Mouse (Mus musculus) c-Kit-positive CD71-positive TER-119-positive erythroid progenitor cells, embryonic 14.5 days (primary cell): ENCODE data around the gene Clgn.

ENCODE experiments used
- DNase-seq: peaks from one replicate; pipeline ENCODE4 v3.0.0-alpha.2; 2013; ENCODE audit warnings: low spot score

Gene Clgn

DNA sequence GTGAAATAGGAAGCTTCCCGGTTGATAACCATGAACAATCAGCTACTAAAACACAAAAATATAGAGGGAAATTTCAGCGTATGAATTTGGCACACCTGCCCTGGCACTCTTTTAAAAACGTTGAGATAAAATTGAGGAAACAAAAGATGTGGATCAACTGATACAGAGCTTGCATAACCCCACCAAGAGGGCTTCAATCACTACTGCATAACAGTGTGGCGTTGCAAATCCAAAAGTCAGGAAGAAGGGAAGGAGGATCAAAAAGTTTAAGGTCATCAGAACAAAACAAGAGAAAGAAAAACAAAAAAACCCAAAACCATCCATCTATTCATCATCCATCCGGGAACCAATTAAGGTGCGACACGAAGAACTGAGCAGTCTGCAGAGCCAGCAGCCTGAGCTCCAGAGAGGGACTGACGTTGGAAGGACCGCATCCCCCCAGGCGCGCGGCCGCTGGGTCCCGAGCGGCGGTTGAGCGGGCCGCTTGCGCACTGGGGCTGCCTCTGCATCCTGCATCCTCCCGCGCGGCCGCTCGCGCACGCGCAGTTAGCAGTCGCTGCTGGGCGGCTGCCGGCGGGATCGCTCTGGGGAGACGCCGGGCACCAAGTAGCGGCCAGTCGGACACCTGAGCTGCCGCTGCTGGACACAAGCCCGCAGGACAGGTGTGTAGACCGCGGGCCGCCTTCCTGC is at the start of gene Clgn:
Gene Clgn, plus strand, starts transcription at position 552 of the 690 bp plus-strand sequence.
- DNase-seq = no peak

DNA sequence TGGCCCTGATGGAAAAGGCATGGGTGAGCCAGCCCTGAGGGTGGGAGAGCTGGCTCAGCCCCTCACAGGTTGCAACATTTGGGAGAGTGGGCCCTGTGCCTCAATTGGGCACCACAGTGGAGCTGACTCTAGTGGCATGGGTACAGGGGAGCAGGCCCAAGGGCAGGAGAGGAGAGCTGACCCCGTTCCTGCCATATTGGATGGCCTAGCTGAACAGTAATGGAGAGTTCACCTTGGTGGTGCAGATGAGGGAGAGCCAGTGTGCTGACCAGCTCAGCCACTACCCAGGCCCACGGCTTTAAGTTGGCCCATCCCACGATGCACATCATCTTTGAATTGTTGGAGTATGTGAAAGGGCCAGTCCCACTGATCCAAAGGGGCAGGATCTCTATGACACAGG is 47.6 kb upstream of the Clgn start:
- DNase-seq = no peak

DNA sequence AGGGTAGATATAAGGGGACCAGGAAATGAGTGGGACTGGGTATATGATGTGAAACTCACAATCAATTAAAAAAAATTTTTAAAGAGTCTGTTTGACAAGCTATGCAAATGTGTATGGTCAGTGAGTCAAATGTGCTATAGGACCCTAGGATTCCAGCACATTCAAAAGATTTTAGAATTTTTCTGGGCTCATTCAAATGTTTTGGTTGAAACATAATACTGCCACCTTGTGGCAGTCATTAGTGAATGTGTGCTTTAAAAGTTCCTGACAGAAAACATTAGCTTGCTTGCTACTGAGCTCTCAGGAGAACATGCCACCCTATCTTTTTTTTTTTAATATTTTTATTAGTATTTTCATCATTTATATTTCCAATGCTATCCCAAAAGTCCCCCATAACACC is 47.0 kb upstream of the Clgn start:
- DNase-seq = no peak

DNA sequence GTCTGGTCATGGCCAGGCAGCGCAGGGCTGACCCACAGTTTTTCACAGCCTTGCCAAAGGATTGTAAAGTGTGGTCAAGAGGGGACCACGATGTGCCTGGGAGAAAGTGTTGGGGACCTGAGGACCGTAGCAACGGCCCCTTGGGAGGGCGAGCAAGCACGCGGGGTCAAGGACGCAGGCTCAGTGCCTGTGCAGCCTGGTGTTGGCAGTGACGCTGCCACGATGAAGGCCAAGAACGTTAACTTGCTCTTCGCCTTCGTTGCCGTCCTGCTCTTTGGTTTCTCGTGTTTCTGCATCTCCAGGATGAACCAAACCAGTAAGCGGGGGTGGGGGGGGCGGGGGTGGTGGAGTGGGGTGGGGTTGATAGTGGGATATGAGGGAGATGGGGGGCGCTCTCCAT is 41.4 kb upstream of the Clgn start, which contains the start of gene Mgat4d:
Gene Mgat4d, plus strand, starts transcription at position 209 of the 400 bp plus-strand sequence.
- no peak for DNase-seq

DNA sequence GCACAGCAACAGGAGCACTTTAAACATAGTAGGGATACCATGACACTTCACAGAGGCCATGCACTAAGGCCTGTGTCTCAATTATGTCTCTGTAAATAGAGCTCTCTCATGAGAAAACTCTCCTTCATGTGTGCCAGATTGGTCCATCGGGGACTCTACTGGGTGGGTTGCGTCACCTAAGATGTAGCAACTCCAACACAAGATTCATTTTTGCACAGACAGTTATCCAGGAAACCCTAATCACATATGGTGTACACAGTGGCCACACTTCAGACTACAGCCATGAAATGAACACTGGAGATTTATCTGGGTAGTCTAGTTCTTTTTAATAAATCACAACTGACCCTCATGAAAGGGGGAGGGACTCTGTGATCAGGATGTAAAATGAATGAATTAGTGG is 38.4 kb upstream of the Clgn start:
- DNase-seq = no peak

DNA sequence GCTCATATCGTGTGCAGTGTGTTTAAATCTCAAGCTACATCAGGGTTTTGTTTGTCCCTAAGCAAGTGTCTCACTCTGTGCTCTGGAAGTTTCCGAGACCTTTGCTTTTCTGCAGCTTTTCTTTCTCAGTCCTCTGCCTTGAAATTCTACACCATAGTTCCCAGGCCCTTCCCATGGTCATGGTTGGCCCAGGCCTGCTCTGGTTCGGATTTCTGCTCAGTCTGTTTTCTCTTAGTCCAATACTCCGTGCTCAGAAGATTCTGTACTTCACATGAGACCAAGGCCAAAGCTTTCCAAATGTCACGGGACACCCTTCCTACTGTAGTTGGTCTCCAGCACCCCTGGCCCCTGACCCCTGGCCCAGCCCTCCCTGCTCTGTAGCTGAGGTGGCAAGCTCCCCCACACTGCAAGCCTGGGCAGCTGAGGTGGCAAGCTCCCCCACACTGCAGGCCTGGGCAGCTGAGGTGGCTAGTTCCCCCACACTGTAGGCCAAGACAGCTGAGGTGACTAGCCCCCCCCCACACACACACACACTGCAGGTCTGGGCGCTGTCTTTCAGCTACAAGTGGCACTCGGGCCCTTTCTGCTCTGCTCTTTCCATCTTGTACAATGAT is 26.4 kb upstream of the Clgn start:
- no peak for DNase-seq

DNA sequence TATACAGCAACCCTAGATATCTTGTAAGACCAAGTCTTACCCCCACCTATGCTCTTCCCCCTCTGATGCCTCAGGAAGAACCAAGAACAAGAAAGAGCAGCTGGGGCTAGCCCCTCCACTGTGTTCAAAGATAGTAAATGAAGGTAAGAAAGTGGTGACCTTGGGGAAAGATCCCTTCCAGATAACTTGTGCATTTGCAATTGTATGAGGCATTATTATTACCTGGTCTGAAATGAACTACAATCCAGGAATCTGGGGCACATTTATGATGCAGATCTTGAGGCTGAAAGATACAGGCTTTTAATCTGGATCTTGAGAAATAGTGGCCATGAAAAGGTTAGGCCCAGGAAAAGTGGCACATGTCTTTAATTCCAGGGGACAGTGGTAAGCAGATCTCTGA is 12.4 kb upstream of the Clgn start:
- no peak for DNase-seq

DNA sequence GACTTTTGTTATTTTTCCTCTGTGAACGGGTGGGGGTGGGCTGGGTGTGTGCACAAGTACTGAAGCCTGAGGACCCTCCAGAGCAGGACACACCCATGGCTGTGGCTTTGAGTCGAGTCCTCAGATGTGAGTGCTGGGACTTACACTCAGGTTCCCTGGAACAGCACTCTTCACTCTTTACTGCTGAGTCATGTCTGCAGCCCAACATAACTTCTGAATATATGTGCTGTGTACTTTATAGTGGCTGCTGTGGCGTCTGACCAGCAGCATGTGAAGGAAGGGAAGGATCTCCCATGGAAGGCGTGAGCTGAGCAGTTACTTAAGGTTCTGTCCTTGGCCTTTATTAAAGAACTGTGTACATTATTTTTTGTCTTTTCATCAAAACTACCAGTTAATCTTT is 9.5 kb upstream of the Clgn start:
- no peak for DNase-seq

DNA sequence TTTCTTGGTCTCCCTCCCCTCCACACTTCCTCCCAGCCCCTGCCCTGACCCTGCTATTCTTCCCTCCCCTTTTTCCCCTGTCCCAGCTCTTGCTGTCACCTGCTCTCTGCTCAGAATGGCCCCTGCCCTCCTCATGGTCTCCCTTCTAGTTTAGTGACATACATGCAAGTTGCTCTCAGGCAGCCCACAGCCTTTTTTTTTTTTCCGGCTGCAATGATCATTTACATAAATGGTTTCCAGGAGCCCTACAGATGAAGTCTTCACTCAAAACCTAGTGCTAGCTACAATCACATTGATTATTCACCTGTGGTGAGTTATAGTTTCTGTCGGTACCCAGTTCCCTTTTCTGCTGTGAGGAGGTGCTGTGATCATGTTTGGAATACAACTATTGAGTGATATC is 8.7 kb upstream of the Clgn start:
- no peak for DNase-seq

DNA sequence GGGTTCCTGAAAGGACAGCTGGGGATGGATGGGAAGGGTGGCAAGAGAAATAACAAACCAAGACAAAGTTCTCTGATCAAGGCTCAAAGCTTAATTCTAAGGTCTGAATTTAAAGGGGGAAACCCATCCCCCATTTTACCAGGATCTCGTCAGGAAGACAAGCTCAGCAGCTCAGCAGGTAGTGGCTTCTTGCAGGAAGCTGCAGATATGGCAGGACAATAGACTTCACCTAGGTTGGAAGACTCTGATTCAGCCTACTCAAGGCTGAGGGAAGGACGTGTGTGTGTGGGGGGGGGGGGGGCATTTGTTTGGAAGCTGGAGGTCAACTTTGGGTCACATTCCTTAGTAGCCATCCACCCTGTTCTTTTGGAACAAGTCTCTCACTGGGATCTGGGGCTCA is 6.8 kb upstream of the Clgn start:
- no peak for DNase-seq

DNA sequence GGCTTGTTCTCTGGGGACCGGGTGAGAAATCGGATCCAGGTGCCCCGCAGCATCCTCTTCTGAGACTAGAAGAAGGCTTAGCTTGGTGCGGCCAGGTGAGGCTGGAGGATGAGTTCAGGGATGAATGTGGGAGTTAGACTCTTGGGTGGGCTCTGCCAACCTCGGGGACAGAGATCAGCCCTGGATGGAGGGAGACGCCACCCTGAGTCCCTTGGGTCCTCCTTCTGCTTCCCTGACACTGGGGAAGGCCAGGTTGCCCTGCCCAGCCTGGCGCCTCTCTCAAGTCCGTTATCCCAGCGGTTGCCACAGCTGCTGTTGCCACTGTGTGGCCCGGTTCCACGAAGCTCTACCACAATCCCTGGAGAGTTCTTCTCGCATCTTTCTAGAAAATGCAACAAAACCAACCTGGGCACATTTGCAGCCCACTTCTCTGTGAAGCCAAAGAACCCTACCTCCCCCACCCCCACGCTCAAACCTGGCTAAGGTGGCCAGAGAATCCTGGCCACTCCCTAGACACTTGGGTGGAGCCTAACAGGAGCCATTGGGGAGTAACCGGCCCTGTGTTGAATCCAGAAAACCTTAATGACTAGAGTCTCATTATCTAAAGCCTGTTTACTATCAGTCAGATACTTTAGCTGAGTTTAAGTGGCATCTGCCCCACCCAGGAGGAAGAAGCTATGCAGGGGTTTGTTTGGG is 487 bp downstream of the Clgn start:
- no peak for DNase-seq

DNA sequence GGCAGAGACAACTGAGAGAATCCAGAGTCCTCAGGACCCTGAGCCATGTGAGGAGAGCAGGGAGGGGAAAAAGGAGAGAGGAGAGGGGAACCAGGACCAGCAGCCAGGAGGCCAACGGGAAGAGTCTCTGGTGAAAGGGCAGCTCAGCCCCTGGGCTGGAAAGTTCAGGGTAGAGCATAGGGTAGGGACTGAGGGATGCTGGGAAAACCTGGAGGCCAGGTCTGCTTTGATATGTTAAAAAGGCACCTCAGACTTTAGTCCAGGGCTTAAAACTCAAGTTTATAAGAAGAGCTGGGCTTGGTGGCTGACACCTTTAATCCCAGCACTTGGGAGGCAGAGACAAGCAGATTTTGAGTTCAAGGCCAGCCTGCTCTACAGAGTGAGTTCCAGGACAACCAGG is 2.9 kb downstream of the Clgn start:
- DNase-seq = no peak

DNA sequence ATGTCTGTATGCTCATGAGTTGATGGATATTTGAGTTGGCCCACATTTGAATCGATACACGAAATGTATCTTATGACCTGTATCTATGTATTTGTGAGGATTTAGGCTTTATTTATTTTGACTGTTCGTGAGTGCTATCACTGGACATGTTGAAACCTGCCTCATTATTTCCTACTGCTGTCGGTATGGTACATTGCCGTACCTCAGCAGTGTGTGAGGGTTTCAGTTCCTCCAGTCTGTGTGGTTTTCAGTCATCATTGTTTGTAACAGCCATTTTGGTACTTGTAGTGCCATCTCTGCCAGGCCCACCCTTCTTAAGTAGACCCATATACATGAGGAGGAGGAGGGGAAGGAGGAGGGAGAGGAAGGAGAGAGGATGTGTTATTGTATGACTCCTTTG is 4.7 kb downstream of the Clgn start:
- no peak for DNase-seq

DNA sequence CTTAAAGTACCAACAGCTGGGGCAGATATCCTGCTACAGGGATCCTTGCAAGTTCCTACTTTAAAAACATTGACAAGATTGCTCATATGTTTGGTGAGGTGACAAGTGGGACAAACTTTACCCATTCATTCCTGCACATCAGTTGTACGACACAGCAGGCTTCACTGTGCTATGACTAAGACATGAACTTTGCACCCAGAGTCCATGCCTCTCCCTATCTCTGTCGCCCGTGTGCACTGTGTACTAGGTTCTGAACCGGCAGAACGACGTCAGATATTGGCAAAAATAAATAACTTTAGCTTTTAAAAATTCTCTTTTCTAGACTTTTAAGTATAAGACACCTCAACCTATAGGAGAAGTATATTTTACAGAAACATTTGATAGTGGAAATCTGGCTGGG is 7.0 kb downstream of the Clgn start:
- no peak for DNase-seq

DNA sequence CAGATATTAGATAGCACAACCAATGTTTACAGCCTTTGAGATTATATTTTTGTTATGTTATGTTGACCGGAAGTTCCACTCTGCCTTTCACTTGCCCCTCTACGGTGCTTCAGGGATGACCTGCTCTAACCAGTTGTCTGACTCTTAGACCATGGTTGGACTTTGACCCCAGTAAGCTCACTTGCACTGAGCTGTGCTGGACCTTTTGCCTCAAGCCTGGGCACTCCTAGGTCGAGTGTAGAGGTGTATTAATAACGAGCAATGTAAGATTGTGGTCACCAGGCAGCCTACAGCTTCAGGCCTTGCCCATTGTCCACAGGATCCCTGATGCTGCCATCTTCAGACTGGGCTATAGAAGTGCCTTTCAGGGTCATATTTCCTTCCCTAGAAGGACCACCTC is 8.1 kb downstream of the Clgn start:
- no peak for DNase-seq

DNA sequence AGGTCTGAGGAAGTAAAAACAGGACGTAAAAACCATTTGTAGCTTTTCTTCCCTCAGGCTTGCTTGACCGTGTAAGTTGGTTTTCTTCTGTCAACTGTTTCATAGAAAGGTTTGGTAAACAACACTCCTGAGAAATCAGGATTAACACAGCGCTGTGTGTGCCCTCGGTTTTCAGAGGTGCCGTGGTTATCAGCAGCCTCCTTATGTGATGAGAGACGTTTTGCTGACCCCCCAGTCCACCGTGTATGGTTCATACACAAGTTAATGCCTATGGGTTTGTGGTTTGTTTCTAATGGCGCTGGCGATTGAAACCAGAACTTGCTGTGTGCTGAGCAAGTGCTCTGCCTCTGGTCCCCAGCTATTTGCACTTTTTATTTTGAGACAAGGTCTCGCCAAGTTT is 15.9 kb downstream of the Clgn start:
- no peak for DNase-seq

DNA sequence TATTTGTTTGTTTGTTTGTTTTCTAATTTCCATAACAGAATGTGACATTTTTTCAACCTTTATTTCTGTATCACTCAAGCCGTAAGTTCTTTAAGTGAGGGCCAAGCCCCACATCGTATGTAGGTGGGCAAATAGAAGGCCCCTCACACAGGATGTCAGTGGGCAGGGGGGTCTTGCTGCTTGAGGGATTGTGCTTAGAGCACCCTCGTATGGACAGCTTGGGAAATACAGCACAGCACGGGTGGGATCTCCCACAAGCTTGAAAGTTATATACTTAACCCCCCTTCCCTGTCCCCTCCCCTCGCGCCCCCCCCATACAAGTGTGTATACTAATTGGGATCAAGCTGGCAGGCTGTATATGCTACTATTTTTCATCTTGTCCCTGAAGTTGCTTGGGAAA is 17.2 kb downstream of the Clgn start:
- DNase-seq = peak; percentile 70

DNA sequence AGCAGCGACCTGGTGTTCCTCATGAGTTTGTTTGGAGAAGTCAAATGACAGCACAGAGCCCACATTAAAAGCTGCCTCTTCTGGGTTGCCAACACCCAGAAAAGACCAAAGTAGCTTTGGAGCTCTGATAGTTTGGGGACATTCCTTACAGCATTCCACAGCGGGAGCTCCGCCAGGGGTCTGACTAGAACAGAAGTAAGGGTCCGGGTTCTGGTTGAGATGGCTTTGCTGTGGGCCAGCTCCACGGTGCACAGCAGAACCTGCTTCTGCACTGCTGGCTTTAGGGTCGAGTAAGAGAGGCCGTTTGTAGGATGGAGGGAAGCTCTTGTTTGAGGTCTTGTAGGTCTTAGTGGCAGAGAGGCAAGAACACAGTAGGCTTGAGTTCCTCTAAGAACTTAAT is 18.8 kb downstream of the Clgn start:
- DNase-seq = no peak

DNA sequence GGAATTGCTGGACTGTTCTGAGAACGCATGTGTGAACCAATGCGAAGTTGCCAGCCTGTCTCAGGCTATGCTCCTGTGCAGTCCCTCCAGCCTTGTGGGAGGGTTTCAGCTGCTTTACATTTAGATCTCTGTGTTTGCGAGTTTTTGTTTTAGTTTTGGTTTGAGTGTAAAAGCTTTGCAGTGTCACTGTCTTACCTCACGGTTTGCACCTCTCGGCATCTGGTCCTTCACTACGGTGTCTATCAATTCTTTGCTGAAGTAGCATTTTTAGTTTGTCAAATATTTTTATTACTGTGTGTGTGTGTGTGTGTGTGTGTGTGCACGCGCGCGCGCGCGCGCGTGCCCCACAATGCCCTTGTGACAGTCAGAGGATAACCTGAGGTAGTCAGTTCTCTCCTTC is 27.2 kb downstream of the Clgn start:
- no peak for DNase-seq

DNA sequence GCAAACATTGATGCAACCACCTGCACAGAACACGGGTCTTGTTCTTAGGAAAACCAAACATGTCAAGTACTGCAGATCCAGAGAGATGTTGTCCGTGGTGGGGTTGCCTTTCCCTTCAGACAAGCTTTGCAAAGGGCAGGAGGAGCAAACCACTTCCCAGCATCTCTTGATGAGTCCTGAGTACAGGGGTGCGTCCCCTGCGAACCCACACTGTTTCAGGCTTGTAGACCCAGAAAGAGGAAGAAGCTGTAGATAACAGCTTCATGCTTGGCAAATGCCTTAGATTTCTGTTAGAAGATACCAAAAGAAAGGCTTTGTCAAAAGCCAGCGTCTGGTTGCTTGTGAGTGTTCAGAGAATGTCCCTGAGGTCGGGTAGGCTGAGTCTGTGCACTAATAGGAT is 28.3 kb downstream of the Clgn start:
- no peak for DNase-seq

DNA sequence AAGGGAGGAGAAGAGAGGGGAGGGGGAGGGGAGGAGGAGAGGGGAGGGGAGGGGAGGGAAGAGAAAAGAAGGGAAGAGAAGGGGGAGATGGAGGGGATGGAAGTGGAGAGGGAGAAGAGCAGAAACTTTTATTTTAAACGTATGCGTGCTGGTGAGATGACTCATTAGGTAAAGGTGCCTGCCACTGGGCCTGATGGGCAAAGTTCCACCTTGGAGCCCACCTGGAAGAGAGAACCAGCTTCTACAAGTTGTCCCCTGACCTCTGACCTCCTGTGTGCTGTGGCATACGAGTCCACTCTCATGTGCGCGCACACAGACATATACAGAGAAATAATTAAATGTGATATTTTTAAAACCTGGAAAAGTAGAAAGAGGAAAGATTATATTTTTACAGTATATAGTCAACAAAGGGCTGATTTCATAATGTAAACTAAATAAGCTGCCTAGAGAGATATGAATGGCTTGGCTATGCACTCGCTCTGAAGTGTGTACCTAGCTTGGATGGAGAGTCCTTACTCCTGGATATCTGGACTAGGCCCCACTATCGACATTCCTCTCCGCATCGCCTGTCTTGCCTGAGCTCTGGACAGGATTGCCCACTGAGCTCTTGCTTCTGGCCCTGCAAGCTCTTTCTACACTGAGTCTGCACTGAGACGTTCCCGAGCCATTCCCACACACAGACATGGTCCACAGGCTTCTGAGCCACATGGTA is 29.3 kb downstream of the Clgn start:
- DNase-seq = no peak

DNA sequence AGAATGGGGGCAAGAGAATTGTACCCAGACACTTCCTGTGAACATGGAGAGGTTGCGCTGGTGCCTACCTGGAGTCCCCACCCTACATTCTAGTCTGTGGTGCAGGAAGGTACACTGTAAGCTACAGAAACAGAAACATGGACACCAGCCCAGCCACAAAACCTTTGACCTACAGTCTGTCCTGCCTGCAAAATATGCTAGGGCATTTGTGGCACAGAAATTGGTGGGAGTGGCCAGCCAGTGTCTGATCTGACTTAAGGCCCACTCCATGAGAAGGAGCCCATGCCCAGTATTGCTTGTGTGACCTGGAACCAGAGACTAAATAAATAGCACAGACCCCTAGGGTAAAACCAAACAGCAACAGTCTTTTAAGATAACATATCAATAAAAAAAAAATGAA is 31.7 kb downstream of the Clgn start:
- no peak for DNase-seq
